Mouse (Mus musculus) midbrain, embryonic 14.5 days (tissue): ENCODE measurements around the gene Rhbdl1. TPM values are rescaled to one million over a fixed set of nuclear protein-coding genes. Genes with fewer than 3 reads are reported as not detected.

ENCODE experiments used
- ATAC-seq: fragments of 200-750 bp; cut with Nextera tagmentation; 2 replicates; pipeline ENCODE4 v1.8.0; 2017; ENCODE audit warnings: moderate number of reproducible peaks, moderate library complexity; ENCODE audit not compliant: low FRiP score, low TSS enrichment
- DNase-seq: peaks from one replicate; pipeline ENCODE4 v3.0.0-alpha.2; 2015
- H3K27ac ChIP-seq: fragments of 300-500 bp; sonication (generic); replicated peaks from 2 replicates; pipeline ENCODE4 v1.5.1; 2014; ENCODE audit warnings: mild to moderate bottlenecking, low read depth, low read length, moderate library complexity
- H3K27me3 ChIP-seq: fragments of 300-500 bp; sonication (generic); 2 replicates; pipeline ENCODE4 v1.6.1; 2014; ENCODE audit warnings: low read length, control low read depth, mixed read lengths; ENCODE audit not compliant: control insufficient read depth, insufficient read depth
- H3K36me3 ChIP-seq: fragments of 300-500 bp; sonication (generic); 2 replicates; pipeline ENCODE4 v1.6.1; 2014; ENCODE audit warnings: low read length, control low read depth; ENCODE audit not compliant: control insufficient read depth, insufficient read depth
- H3K4me1 ChIP-seq: fragments of 300-500 bp; sonication (generic); 2 replicates; pipeline ENCODE4 v1.6.1; 2014; ENCODE audit warnings: mild to moderate bottlenecking, antibody characterized with exemption, low read length, control low read depth; ENCODE audit not compliant: control insufficient read depth, insufficient read depth
- H3K4me2 ChIP-seq: fragments of 300-500 bp; sonication (generic); 2 replicates; pipeline ENCODE4 v1.6.1; 2014; ENCODE audit warnings: mild to moderate bottlenecking, low read length, moderate library complexity
- H3K4me3 ChIP-seq: fragments of 300-500 bp; sonication (generic); replicated peaks from 2 replicates; pipeline ENCODE4 v1.5.1; 2014; ENCODE audit warnings: low read depth, low read length
- H3K9ac ChIP-seq: fragments of 300-500 bp; sonication (generic); replicated peaks from 2 replicates; pipeline ENCODE4 v1.6.1; 2014; ENCODE audit warnings: mild to moderate bottlenecking, low read length, moderate library complexity
- H3K9me3 ChIP-seq: fragments of 300-500 bp; sonication (generic); 2 replicates; pipeline ENCODE4 v1.6.1; 2016; ENCODE audit warnings: low read length, control low read depth, mixed read lengths; ENCODE audit not compliant: control insufficient read depth
- WGBS: fragments of 180-500 bp; shearing (Covaris S2); extraction: QIAGEN DNeasy Blood & Tissue Kit; methylation state at CpG from one replicate; pipeline ENCODE4 v1.1.7; 2014; 5-methylcytosine and 5-hydroxymethylcytosine counted together
- polyA plus RNA-seq: library from polyadenylated mRNA; unstranded; fragments of >200 nt; fragmentation: Nextera tagmentation; extraction: Ambion mirVana; gene quantifications from 2 replicates; pipeline ENCODE4 v1.2.1, GENCODE M21; 2014

The Rhbdl1 gene
- polyA plus RNA-seq, 1 experiment from 2014 or later = 45.5 TPM

- Histone ChIP-seq H3K27me3 (no peaks in the 10 kb centered on the region), H3K27ac (peak within 1 kb of the TSS; percentile 85), H3K9ac (peak within 1 kb of the TSS; percentile 83), H3K4me1 (peaks cover 13% of the 10 kb centered on the region), H3K4me2 (peak within 1 kb of the TSS; percentile 86), H3K4me3 (peak within 1 kb of the TSS; percentile 63), H3K9me3 (no peaks in the 10 kb centered on the region), H3K36me3 (no peaks in the 10 kb centered on the region)
- ATAC-seq (peak; percentile 92), DNase-seq (peak; percentile 97)
- 3% methylated on average over 65 of the region's 65 CpGs for WGBS
These were observed 24.0 kb upstream of the Rhbdl1 start, which contains the start of gene Wdr90 for GRCm38 (mm10) chr17:25860832-25861703. Gene Wdr90 (minus strand): TSS chr17:25861501.

- ATAC-seq (no peak), DNase-seq (no peak)
- H3K36me3 ChIP-seq = 0 out of 2 replicates have a peak, but pooled peaks cover under 1% of the 10 kb centered on the region
- H3K27me3 ChIP-seq = no peaks in the 10 kb centered on the region
- H3K4me3 ChIP-seq = peak overlapping the region; percentile 63; the same call in 1 of the 2 replicates
- no peaks in the 10 kb centered on the region for H3K9me3 ChIP-seq
- no peak overlapping the region for H3K9ac ChIP-seq
- H3K4me1 ChIP-seq = peaks cover 13% of the 10 kb centered on the region
- no peak overlapping the region for H3K27ac ChIP-seq
- peak overlapping the region; percentile 86 for H3K4me2 ChIP-seq
- WGBS = 91% methylated on average over 6 of the region's 6 CpGs
These were observed 23.1 kb upstream of the Rhbdl1 start for GRCm38 (mm10) chr17:25860229-25860628.

GRCm38 (mm10) chr17:25844396-25844901 is 7.4 kb upstream of the Rhbdl1 start, which contains the start of gene Rhot2:
Gene Rhot2 (minus strand): TSS chr17:25844851.
- H3K4me3 ChIP-seq = peak within 1 kb of the TSS; percentile 78
- H3K27me3 ChIP-seq = no peaks in the 10 kb centered on the region
- H3K9me3 ChIP-seq = no peaks in the 10 kb centered on the region
- DNase-seq (peak; percentile 96), ATAC-seq (peak; percentile 89)
- peak within 1 kb of the TSS; percentile 71 for H3K9ac ChIP-seq
- peak within 1 kb of the TSS; percentile 70 for H3K4me2 ChIP-seq
- peaks cover 53% of the 10 kb centered on the region for H3K36me3 ChIP-seq
- peak within 1 kb of the TSS; percentile 62 for H3K27ac ChIP-seq
- 2% methylated on average over 20 of the region's 21 CpGs for WGBS
- peaks cover 12% of the 10 kb centered on the region for H3K4me1 ChIP-seq

- 3% methylated on average over 35 of the region's 38 CpGs for WGBS
- H3K4me1 ChIP-seq = peaks cover 12% of the 10 kb centered on the region
- peak overlapping the region; percentile 70 for H3K4me2 ChIP-seq
- H3K36me3 ChIP-seq = peaks cover 55% of the 10 kb centered on the region
- H3K27ac ChIP-seq = peak overlapping the region; percentile 62
- no peak; the same call in 1 of the 2 replicates for ATAC-seq
- DNase-seq = peak; percentile 43
- peak overlapping the region; percentile 78 for H3K4me3 ChIP-seq
- peak overlapping the region; percentile 71 for H3K9ac ChIP-seq
- no peaks in the 10 kb centered on the region for H3K9me3 ChIP-seq
- no peaks in the 10 kb centered on the region for H3K27me3 ChIP-seq
These were observed 6.7 kb upstream of the Rhbdl1 start for GRCm38 (mm10) chr17:25843636-25844395.

- Histone ChIP-seq H3K4me1 (peaks cover 13% of the 10 kb centered on the region), H3K4me3 (peak overlapping the region; percentile 78), H3K4me2 (peak overlapping the region; percentile 70), H3K9ac (peak overlapping the region; percentile 71; the same call in 1 of the 2 replicates), H3K27me3 (no peaks in the 10 kb centered on the region), H3K27ac (no peak overlapping the region), H3K36me3 (peaks cover 57% of the 10 kb centered on the region), H3K9me3 (no peaks in the 10 kb centered on the region)
- DNase-seq (no peak), ATAC-seq (no peak)
- WGBS = 93% methylated on average over 4 of the region's 4 CpGs
These were observed 6.0 kb upstream of the Rhbdl1 start for GRCm38 (mm10) chr17:25843122-25843521.

- peaks cover 55% of the 10 kb centered on the region for H3K36me3 ChIP-seq
- no peaks in the 10 kb centered on the region for H3K27me3 ChIP-seq
- no peaks in the 10 kb centered on the region for H3K9me3 ChIP-seq
- no peak overlapping the region for H3K4me3 ChIP-seq
- no peak for ATAC-seq
- peaks cover 20% of the 10 kb centered on the region for H3K4me1 ChIP-seq
- H3K4me2 ChIP-seq = no peak overlapping the region
- H3K27ac ChIP-seq = no peak overlapping the region
- H3K9ac ChIP-seq = no peak overlapping the region
- no peak for DNase-seq
- WGBS = 87% methylated on average over 3 of the region's 3 CpGs
These were observed 5.4 kb upstream of the Rhbdl1 start for GRCm38 (mm10) chr17:25842509-25842908.

GRCm38 (mm10) chr17:25841117-25841880 is 4.2 kb upstream of the Rhbdl1 start, which contains the start of gene Gm20683:
Gene Gm20683 (minus strand): TSS chr17:25841763.
- Histone ChIP-seq H3K36me3 (peaks cover 50% of the 10 kb centered on the region), H3K9me3 (no peaks in the 10 kb centered on the region), H3K27ac (no peak within 1 kb of the TSS), H3K4me2 (no peak within 1 kb of the TSS), H3K9ac (no peak within 1 kb of the TSS), H3K4me3 (no peak within 1 kb of the TSS), H3K4me1 (peaks cover 32% of the 10 kb centered on the region), H3K27me3 (no peaks in the 10 kb centered on the region)
- no peak for DNase-seq
- ATAC-seq = no peak
- WGBS = 95% methylated on average over 22 of the region's 22 CpGs

- Histone ChIP-seq H3K9me3 (no peaks in the 10 kb centered on the region), H3K4me3 (no peak overlapping the region), H3K27me3 (no peaks in the 10 kb centered on the region), H3K27ac (no peak overlapping the region), H3K9ac (no peak overlapping the region), H3K4me2 (no peak overlapping the region), H3K4me1 (peaks cover 40% of the 10 kb centered on the region), H3K36me3 (peaks cover 47% of the 10 kb centered on the region)
- 97% methylated on average over 6 of the region's 6 CpGs for WGBS
- ATAC-seq = no peak
- DNase-seq = no peak
These were observed 3.4 kb upstream of the Rhbdl1 start for GRCm38 (mm10) chr17:25840519-25840918.
